Mouse (Mus musculus) left cerebral cortex, adult 9 months (tissue): ENCODE results near the gene Wwc2.

Source experiments
- DNase-seq, 2 experiments: peaks; one replicate each; pipeline ENCODE4 v3.0.0; 2022; ENCODE audit warnings: low spot score in 2 of 2

The Wwc2 gene

DNA sequence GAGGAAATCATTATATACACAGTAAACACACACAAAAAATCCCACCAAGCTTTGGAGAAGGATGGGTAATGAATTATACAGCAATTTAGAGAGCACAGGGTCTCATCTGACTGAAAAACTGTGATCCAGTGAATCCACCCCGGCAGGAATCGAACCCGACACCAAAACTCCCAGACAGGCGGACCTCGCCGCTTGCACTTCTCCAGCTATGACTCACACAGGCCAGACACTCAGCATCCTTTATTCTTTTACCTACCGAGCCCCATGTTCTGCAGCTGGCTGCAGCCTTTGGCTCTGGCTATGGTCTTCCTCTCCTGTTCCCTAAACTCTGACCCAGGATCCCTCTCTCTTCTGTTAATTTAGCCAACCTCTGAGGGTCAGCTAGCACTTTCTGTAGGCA, 85.5 kb downstream of the Wwc2 start:
- no peak for DNase-seq

DNA sequence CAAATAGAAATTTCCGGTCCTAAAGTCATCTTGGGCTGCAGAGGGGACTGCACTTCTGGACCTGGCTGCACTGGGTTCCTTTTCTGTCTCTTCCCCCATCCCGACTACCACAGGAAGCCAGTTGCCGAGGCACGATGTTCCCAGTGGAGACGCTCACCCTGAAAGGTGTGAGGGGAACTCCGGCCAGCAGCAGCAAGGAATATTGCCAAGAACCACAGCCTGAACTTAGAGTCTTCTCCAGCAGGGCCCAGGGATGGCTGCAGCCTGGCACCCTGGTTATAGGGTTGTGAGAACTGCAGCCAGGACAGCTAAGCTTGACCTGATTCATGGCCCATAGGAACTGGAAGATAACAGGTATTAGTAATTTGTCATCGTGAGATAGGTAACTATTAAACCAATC, 86.7 kb downstream of the Wwc2 start:
- DNase-seq = no peak

DNA sequence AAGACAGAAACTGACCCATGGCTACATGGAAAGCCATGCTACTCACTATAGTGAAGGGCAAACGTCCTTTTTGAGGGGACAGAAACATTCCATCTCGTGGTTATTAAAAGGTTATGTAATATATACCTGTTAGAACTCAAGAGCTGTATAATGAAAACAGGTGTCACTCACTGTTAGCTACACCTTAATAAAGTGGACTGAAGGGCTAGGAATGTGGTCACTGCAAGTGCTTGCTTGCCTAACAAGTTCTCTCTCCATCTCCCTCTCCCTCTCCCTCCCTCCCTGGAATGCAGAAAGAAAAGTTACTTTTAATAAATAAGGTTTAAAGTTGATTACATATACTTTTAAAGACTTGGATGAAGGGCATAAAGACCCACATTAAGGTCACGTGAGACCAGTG, 88.0 kb downstream of the Wwc2 start:
- no peak for DNase-seq

DNA sequence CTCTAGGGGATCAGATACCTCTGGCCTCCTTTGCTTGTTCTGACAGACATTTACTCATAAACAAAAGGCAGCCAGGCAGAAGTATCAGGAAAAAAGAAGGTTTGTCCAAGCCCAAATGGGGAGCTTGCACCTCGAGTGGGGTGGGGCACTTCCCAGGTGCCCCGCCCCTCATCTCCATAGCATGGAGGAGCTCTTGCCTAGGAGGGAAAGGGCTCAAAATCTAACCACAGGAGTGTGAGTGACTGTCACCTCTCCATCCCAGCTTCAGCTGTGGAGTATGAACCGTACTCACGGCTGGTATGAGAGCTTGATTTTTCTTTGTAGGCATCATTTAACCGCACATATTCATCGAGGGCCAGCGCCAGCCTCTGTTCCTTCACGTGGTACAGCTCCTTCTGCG, 90.4 kb downstream of the Wwc2 start:
- DNase-seq = no peak

DNA sequence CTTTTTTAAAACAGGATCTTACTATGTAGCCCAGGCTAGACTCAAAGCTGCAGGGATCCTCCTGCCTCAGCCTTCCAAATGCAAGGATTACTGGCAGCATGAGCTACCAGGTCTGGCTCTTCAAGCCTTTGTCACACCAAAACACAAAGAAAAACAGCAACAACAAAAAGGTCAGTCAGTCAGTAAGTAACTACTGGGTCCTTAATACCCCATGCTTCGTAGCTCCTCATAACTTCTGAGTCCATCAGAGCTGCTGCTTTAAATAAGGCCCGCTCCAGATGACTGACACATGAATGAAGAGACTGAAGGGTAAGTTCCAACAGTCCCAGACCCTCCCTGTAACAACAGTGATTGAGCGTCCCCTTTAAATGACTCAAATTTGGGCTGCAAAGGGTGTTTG, 90.8 kb downstream of the Wwc2 start:
- no peak for DNase-seq

DNA sequence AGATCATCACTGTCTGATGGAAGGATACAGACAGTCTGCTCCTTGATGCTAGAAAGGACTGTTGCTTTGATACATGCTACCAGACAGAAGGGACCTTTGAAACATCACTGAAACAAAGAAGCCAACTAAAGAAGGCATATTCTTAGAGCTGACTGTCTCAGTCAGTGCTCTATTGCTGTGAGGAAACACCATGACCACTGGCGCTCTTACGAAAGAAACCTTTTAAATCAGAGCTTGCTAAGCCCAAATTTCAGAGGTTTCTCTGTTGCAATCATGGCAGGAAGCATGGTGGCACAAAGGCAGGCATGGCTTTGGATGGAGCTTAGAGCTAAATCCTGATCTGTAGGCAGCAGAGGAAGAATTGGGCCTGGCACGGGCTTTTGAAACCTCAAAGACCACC, 98.3 kb downstream of the Wwc2 start:
- DNase-seq = no peak

DNA sequence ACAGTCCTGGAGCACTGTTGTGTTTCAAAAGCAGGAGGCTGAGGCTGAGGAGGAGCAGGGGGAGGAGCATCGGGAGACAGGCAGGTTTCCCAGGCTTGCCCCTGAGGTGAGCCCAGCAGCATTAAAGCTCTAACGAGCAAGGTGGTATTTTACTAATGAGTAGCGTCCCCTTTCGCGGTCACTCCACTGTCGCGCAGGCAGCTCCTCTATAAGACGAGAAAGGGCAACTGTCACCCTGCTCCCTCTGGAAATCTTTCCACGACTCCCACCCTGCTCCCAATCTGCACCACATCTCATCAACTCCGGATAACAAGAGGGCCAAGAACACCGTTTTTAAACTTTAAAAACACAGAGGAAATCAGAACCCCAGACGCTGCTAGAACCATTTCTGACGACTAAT, 99.1 kb downstream of the Wwc2 start:
- no peak for DNase-seq

DNA sequence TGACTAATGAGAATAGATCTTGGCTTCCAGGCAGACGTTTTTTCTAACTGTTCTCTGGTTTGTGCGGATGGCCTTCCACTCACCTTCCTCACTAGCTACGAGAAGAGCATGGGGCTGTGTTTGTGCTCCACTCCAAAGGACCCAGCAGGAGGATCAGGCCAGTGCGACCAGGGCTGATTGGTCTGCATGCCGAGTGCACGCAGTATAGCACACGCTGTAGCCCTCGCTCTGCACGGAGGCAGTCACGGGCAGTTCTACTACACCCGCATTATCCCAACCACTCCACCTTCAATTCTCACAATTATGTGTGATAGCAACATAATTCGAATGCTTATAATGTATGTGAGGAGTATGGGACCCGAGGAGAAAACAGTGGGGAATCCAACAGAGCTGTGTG, 99.9 kb downstream of the Wwc2 start:
- DNase-seq = no peak

DNA sequence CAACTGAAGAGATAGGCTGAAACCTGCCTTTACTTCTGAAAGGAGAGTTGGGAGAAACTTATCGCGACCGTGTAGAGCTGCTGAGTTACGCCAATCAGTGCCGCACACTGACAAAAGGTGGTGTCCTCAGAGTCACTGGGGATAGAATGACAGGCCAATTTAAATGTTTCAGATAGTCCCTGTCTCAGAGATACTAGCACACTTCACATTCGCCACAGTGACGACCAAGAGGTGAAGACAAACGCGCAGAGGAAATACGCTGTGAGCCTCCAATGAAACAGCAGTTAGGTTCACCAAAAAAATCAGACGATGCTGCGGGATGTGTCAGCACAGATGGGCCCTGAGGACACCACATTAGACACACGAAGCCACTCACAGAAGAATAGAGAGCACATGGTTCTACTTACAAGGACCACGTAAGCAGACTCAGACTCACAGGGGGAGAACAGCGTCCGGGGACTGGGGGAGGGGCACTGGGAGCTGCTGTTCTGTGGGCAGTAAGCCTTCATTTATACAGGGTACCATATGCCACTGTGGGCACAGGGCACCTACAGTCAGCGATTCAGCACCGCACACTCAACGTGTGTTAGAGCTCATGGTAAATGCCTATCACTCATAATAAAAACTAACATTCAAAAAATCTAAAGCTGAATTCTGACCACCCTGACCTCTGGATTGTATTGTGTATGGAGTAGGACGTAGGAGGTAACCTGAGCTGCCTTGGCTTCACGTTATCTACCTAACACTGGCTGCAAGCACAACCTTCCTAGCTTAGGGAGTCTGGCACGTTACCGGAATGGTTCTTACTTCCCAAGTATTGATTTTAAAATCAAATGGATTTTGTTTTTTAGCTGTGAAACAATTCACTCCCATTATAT, 100.5 kb downstream of the Wwc2 start:
- peak in 1 of 2 experiments; percentile 13 for DNase-seq

DNA sequence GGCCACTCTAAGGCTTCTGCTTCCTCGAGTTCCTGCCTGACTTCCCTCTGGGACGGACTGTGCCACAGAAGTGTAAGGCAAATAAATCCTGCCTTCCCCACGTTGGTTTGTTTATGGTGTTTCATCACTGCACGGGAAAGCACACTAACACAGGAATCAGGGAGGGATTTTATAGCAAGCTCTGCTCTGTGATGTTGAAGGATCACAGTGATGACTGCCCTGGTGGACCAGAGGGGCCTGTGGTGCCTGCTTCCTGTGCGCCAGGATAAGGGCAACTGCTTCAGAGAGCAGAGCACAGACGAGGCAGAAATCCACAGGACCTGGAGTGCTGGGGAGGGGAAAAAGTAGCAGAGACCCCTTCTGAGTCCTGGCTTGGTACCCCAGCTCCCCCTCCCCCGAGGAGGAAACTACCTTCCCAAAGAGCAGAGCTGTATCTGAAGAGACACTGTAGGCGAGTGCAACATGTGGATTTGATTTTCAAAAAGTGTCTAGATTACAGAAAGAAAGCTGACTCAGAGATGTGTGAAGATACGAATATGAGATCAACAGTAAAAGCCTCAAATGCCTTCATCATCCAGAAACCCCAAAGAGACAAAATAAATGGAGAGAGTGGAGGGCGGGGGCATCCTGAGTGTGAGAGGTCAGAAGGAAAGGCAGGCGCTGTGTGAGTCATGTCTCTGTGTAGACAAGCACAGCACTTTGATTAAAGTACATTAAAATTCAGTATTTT, 101.7 kb downstream of the Wwc2 start:
- DNase-seq = no peak

DNA sequence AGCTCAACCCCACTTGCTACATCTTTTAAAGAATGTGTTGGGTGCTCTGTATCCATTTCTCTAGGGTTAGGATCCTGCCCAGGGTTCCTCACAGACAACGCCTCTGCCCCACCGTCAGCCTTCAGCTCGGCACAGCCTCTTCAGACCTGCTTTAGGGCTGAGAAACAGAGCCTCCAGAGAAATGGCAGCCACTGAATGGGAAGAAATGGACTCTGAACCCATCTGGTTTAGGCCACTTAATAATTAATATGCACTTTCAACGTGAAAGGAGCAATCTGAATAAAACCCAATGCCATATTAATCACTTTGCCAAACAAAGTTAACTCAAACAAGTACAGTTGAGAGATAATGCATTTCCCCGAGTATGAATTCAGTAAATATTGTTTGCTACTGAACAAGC, 106.4 kb downstream of the Wwc2 start:
- no peak for DNase-seq

DNA sequence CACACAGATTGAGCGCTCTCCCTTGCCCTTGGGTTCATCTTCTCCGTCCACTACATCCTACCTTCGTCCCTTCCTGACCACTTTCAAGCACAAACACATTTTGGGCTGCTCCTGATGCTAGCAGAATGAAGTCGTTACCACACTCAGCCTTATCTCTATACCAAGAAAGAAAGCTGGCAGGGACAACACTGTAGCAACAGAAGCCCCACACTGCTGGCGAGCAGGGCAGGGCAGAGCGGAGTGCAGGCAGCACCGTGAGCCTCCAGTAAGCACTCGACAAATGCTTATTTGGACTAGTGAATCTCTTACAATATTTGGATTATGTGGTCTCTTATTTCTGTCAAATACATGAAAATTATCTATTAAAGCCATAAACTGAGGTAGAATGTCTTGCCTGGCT, 107.0 kb downstream of the Wwc2 start:
- DNase-seq = no peak

DNA sequence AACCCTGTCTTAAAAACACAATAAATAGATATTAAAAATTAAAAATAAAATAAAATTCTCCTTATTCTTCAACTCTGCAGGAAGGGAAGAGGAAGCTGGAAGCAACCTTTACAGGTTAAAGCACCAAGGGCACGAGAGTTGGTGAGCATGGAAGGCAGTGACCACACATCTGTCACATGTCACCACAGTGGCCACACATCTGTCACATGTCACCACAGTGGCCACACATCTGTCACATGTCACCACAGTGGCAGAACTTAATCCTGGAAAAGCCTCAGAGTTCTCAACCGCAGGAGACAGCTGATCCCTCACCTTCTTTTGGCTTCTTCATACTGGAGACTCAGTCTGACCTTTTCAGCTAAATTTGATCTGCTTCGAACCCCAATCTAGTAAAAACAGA, 112.2 kb downstream of the Wwc2 start:
- no peak for DNase-seq

DNA sequence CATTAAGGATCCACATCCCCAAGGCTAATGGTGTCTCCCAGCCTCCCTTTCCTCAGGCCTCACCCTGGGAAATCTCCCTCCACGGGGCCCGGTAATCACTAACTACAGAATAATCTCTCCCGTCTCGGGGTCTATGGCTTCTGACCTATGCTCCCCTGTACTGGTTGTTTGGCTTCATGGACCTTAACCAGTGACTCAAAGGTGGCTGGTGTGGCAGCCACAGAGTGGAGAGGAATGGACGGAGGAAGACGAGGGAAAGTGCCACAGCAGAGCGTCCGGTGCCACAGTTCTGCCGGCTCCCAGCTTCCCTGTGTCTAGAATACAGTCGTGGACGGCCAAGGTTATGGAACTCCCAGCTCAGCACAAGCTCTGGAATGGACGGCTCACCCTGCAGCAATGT, 114.9 kb downstream of the Wwc2 start:
- no peak for DNase-seq

DNA sequence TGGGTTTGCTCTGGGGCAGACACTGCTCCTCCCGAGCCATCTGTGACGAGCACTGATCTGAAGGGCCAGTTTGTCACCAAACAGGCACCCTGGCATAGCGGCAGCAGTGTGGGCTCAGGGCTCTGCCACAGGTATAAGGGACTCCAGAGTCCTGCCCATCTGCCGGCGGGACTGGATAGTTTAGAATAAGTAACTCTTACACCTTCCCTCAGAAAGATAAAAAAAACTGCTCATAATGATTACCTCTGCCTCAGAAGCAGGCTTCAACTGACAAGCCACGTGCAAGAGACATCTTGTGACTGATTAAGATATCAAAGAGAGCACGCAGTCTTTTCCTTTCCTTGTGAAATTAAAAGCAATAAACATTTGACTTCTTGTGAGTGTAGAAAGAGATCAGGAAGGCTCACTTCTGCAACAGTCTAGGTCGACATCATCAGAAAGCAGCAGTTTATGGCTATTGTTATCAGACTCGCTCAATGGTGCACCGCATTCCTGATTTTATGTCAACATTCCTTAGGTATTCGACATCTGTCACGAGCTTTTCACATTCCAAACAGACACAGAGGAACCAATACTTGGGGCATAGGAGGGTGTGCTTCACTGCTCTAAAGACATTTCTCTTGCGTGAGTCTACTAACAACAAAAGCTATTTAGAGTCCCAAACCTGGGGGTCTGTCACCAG, 116.1 kb downstream of the Wwc2 start:
- DNase-seq = no peak

DNA sequence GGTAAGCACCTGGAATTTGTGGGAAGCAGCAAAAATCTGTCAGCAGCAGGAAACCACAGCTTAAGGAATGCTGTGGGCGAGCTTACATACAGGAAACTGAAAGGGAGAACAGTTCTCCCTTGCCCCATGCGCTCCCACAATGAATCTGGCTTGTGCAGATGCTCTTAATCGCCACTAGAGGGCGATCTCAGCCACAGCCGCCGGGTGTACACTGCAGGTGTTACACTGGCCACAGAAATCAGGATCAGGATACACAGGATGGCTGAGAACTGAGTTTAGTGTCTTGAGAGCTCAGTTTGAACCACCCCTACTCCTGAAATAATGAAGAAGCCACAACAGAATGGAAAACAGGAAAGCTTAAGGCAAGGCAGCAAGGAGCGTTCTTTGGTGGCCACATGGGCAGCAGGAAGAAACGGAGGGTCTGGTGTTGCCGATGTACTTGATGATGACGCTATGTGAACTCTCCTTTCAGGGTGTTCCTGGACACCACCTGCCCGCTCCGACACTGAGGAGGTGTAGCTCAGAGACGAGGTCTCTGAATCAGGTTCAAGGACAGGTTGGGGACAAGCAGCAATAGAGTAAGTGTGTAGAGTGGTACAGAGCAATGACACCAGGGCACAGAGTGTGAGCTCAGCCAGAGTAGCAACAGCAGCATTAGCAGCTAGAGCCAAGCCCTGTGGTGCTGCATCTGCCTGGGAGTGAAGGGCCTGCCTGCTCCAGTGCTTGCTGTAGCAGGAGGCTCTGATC, 118.2 kb downstream of the Wwc2 start:
- peak in 1 of 2 experiments; percentile 67 for DNase-seq

DNA sequence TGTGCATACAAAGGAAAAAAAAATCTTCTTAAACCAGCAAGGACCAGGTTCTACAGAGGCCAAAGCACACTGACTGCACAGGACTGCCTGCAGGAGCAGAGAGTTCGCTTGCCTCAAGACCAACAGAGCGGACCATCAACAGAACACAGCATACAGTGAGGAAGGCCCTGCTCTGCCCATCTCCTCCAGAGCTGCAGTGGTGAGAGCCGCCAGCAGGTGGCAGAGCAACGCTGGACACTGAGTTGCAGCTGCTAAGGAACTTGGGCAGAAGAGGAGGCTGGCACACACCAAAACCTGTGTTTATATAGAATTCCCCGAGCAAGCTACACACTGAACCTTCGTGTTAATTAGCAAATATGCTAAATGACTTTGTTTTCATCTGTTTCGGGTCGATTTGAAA, 123.7 kb downstream of the Wwc2 start:
- peak; percentile 27 to 89 for DNase-seq

DNA sequence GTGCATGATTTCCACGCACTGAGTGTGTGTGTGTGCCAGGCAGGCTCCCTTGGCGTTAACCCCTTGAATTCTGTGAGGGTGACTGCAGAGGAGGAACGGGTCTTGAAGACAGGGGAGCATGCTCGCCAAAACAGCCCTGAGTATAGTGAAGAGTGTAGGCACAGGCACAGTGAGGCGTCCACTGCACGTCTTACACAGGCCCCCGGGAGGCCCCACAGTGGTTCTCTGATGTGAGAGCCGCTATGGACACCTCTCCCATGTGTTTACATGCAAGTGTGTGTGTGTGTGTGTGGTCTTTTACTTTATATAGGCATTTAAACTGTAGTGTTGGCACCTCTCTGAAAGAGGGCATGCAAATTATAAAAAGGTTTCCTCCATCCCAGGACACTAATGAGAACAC, 124.2 kb downstream of the Wwc2 start:
- DNase-seq = no peak

DNA sequence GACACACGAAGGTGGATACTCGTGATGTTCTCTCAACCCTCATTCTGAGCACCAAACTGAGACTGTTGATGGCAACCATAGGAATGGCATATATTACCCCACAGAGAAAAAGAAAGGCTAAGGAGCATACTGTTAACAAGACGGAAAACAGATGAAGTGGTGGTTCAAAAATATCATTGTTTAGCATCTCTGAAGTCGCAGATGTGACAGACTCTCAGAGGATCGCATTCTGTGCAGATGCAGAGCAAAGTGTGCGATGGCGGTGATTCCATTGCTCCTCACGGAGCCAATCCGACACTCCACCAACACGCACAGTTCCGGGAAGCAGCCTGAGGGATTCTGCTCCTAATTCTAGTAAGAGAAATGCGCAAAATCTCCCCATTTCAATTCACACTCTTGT, 131.5 kb downstream of the Wwc2 start:
- DNase-seq = peak in 1 of 2 experiments; percentile 52

DNA sequence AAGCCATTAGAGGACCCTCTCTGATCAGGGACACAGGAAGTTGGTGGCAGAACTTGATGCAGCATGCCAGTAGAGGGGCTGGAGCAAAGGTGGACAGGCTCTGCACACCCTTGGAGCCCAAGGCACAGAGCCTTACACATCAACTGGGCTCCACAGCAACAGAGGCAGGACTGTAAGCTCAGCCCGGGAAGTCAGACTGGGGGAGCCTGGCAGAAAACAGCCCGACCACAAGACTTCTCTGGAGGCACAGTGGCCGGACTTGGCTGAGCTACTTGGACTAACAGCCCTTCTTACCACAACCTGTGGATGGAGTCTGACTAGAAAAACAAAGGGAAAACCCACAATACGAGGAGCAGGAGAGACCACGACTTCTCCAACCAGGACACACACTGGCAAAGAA, 137.4 kb downstream of the Wwc2 start:
- DNase-seq = no peak

DNA sequence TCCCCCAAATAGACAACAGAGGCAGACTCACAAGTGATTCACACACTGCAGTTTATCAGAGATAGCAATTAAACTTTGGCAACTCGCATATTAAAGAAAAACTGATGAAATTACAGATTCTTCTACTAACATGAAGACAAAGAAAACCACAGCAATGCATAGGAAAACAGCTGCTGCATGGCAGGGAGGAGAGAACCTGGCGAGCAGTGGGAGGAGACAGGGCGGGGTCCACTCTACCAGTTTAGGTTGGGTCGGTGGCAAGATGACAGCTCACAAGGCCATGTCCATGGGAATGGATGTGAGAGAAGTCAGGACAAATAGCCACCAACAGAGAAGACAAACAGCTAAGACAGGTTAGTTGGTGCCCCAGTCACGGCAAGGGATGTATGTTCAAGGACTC, 138.0 kb downstream of the Wwc2 start:
- DNase-seq = no peak
